Mouse (Mus musculus): ENCODE results near the gene Foxn3. TPM values are rescaled to one million over a fixed set of nuclear protein-coding genes. Genes with fewer than 3 reads are reported as not detected.

Gene Foxn3
- polyA plus RNA-seq, 1 experiment from 2014 or later: 87.3 TPM

GRCm38 (mm10) chr12:99182338-99182737 is 381.0 kb downstream of the Foxn3 start:
- H3K36me3 ChIP-seq (ENCODE audit: control insufficient read depth, insufficient read depth, low read length): no peaks in the 10 kb centered on the region
- no peak overlapping the region for H3K27ac ChIP-seq (ENCODE audit: low read depth, low read length)
- H3K4me3 ChIP-seq (ENCODE audit: low read depth, low read length): no peak overlapping the region
- H3K9me3 ChIP-seq (ENCODE audit: control insufficient read depth, low read length): no peaks in the 10 kb centered on the region
- no peaks in the 10 kb centered on the region; the same call in 1 of the 2 replicates for H3K27me3 ChIP-seq (ENCODE audit: control insufficient read depth, insufficient read depth, low read length)
- no peak for DNase-seq (ENCODE audit: low spot score)
- 88% methylated on average over 3 of the region's 3 CpGs for WGBS
- no peak for ATAC-seq (replicated peaks; ENCODE audit: low FRiP score)
- H3K9ac ChIP-seq (ENCODE audit: low read length): no peak overlapping the region
- no peak overlapping the region for H3K4me2 ChIP-seq (ENCODE audit: low read depth, low read length, severe bottlenecking)
- H3K4me1 ChIP-seq (replicated peaks; ENCODE audit: control insufficient read depth, insufficient read depth, low read length): 0 out of 2 replicates have a peak, but pooled peaks cover 3% of the 10 kb centered on the region

- WGBS: 41% methylated on average over 3 of the region's 3 CpGs
- Histone ChIP-seq H3K4me2 (ENCODE audit: low read depth, low read length, severe bottlenecking) (no peak overlapping the region), H3K9me3 (ENCODE audit: control insufficient read depth, low read length) (no peaks in the 10 kb centered on the region), H3K36me3 (ENCODE audit: control insufficient read depth, insufficient read depth, low read length) (no peaks in the 10 kb centered on the region), H3K9ac (ENCODE audit: low read length) (no peak overlapping the region), H3K4me3 (ENCODE audit: low read depth, low read length) (no peak overlapping the region), H3K27me3 (ENCODE audit: control insufficient read depth, insufficient read depth, low read length) (no peaks in the 10 kb centered on the region; the same call in 1 of the 2 replicates), H3K4me1 (replicated peaks; ENCODE audit: control insufficient read depth, insufficient read depth, low read length) (no peaks in the 10 kb centered on the region), H3K27ac (ENCODE audit: low read depth, low read length) (no peak overlapping the region)
- ATAC-seq (replicated peaks; ENCODE audit: low FRiP score) (0 out of 2 replicates have a peak, but pooled peaks have one; percentile 53), DNase-seq (ENCODE audit: low spot score) (no peak)
These were observed 383.1 kb downstream of the Foxn3 start for GRCm38 (mm10) chr12:99180234-99180824.

- Histone ChIP-seq H3K4me2 (ENCODE audit: low read depth, low read length, severe bottlenecking) (no peak overlapping the region), H3K4me3 (ENCODE audit: low read depth, low read length) (no peak overlapping the region), H3K36me3 (ENCODE audit: control insufficient read depth, insufficient read depth, low read length) (no peaks in the 10 kb centered on the region), H3K27ac (ENCODE audit: low read depth, low read length) (no peak overlapping the region), H3K9me3 (ENCODE audit: control insufficient read depth, low read length) (no peaks in the 10 kb centered on the region), H3K4me1 (replicated peaks; ENCODE audit: control insufficient read depth, insufficient read depth, low read length) (no peaks in the 10 kb centered on the region), H3K9ac (ENCODE audit: low read length) (no peak overlapping the region), H3K27me3 (ENCODE audit: control insufficient read depth, insufficient read depth, low read length) (no peaks in the 10 kb centered on the region)
- no peak for DNase-seq (ENCODE audit: low spot score)
- ATAC-seq (replicated peaks; ENCODE audit: low FRiP score): no peak
- WGBS: 65% methylated on average over 11 of the region's 11 CpGs
These were observed 388.3 kb downstream of the Foxn3 start for GRCm38 (mm10) chr12:99174979-99175621.

GRCm38 (mm10) chr12:99172170-99172569 is 391.2 kb downstream of the Foxn3 start:
- 90% methylated on average over 5 of the region's 5 CpGs for WGBS
- Histone ChIP-seq H3K36me3 (ENCODE audit: control insufficient read depth, insufficient read depth, low read length) (no peaks in the 10 kb centered on the region), H3K27ac (ENCODE audit: low read depth, low read length) (no peak overlapping the region), H3K4me2 (ENCODE audit: low read depth, low read length, severe bottlenecking) (no peak overlapping the region), H3K27me3 (ENCODE audit: control insufficient read depth, insufficient read depth, low read length) (no peaks in the 10 kb centered on the region), H3K9me3 (ENCODE audit: control insufficient read depth, low read length) (no peaks in the 10 kb centered on the region), H3K4me3 (ENCODE audit: low read depth, low read length) (no peak overlapping the region), H3K4me1 (replicated peaks; ENCODE audit: control insufficient read depth, insufficient read depth, low read length) (no peaks in the 10 kb centered on the region), H3K9ac (ENCODE audit: low read length) (no peak overlapping the region)
- ATAC-seq (replicated peaks; ENCODE audit: low FRiP score) (no peak), DNase-seq (ENCODE audit: low spot score) (no peak)

GRCm38 (mm10) chr12:99169925-99170324 is 393.5 kb downstream of the Foxn3 start:
- Histone ChIP-seq H3K27me3 (ENCODE audit: control insufficient read depth, insufficient read depth, low read length) (no peaks in the 10 kb centered on the region), H3K9ac (ENCODE audit: low read length) (no peak overlapping the region), H3K4me2 (ENCODE audit: low read depth, low read length, severe bottlenecking) (no peak overlapping the region), H3K27ac (ENCODE audit: low read depth, low read length) (no peak overlapping the region), H3K4me1 (replicated peaks; ENCODE audit: control insufficient read depth, insufficient read depth, low read length) (no peaks in the 10 kb centered on the region), H3K36me3 (ENCODE audit: control insufficient read depth, insufficient read depth, low read length) (no peaks in the 10 kb centered on the region), H3K9me3 (ENCODE audit: control insufficient read depth, low read length) (no peaks in the 10 kb centered on the region), H3K4me3 (ENCODE audit: low read depth, low read length) (no peak overlapping the region)
- ATAC-seq (replicated peaks; ENCODE audit: low FRiP score) (no peak), DNase-seq (ENCODE audit: low spot score) (no peak)
- 96% methylated on average over 6 of the region's 6 CpGs for WGBS

GRCm38 (mm10) chr12:99166091-99166490 is 397.3 kb downstream of the Foxn3 start:
- H3K27me3 ChIP-seq (ENCODE audit: control insufficient read depth, insufficient read depth, low read length): no peaks in the 10 kb centered on the region
- ATAC-seq (replicated peaks; ENCODE audit: low FRiP score): no peak
- no peaks in the 10 kb centered on the region for H3K9me3 ChIP-seq (ENCODE audit: control insufficient read depth, low read length)
- H3K4me1 ChIP-seq (replicated peaks; ENCODE audit: control insufficient read depth, insufficient read depth, low read length): peaks cover 9% of the 10 kb centered on the region; the same call in 1 of the 2 replicates
- no peak overlapping the region for H3K4me2 ChIP-seq (ENCODE audit: low read depth, low read length, severe bottlenecking)
- no peak for DNase-seq (ENCODE audit: low spot score)
- no peak overlapping the region for H3K4me3 ChIP-seq (ENCODE audit: low read depth, low read length)
- no peaks in the 10 kb centered on the region for H3K36me3 ChIP-seq (ENCODE audit: control insufficient read depth, insufficient read depth, low read length)
- H3K27ac ChIP-seq (ENCODE audit: low read depth, low read length): no peak overlapping the region
- 89% methylated on average over 6 of the region's 6 CpGs for WGBS
- no peak overlapping the region for H3K9ac ChIP-seq (ENCODE audit: low read length)

GRCm38 (mm10) chr12:99163342-99163682 is 400.1 kb downstream of the Foxn3 start:
- H3K4me2 ChIP-seq (ENCODE audit: low read depth, low read length, severe bottlenecking): no peak overlapping the region
- no peaks in the 10 kb centered on the region for H3K27me3 ChIP-seq (ENCODE audit: control insufficient read depth, insufficient read depth, low read length)
- H3K36me3 ChIP-seq (ENCODE audit: control insufficient read depth, insufficient read depth, low read length): no peaks in the 10 kb centered on the region
- H3K4me1 ChIP-seq (replicated peaks; ENCODE audit: control insufficient read depth, insufficient read depth, low read length): peaks cover 9% of the 10 kb centered on the region; the same call in 1 of the 2 replicates
- WGBS: 33% methylated on average over 9 of the region's 9 CpGs
- ATAC-seq (replicated peaks; ENCODE audit: low FRiP score) (peak; percentile 89), DNase-seq (ENCODE audit: low spot score) (peak; percentile 86)
- H3K4me3 ChIP-seq (ENCODE audit: low read depth, low read length): no peak overlapping the region
- peak overlapping the region; percentile 67 for H3K27ac ChIP-seq (ENCODE audit: low read depth, low read length)
- no peak overlapping the region for H3K9ac ChIP-seq (ENCODE audit: low read length)
- H3K9me3 ChIP-seq (ENCODE audit: control insufficient read depth, low read length): no peaks in the 10 kb centered on the region

GRCm38 (mm10) chr12:99162639-99163341 is 400.6 kb downstream of the Foxn3 start:
- DNase-seq (ENCODE audit: low spot score): no peak
- Histone ChIP-seq H3K9ac (ENCODE audit: low read length) (no peak overlapping the region), H3K36me3 (ENCODE audit: control insufficient read depth, insufficient read depth, low read length) (no peaks in the 10 kb centered on the region), H3K4me2 (ENCODE audit: low read depth, low read length, severe bottlenecking) (no peak overlapping the region), H3K9me3 (ENCODE audit: control insufficient read depth, low read length) (no peaks in the 10 kb centered on the region), H3K27me3 (ENCODE audit: control insufficient read depth, insufficient read depth, low read length) (no peaks in the 10 kb centered on the region), H3K4me3 (ENCODE audit: low read depth, low read length) (no peak overlapping the region), H3K27ac (ENCODE audit: low read depth, low read length) (peak overlapping the region; percentile 67), H3K4me1 (replicated peaks; ENCODE audit: control insufficient read depth, insufficient read depth, low read length) (peaks cover 9% of the 10 kb centered on the region; the same call in 1 of the 2 replicates)
- 67% methylated on average over 12 of the region's 12 CpGs for WGBS
- peak; percentile 72 for ATAC-seq (replicated peaks; ENCODE audit: low FRiP score)

Data from forebrain, embryonic 11.5 days (tissue).